Mouse (Mus musculus): ENCODE measurements around the gene Pde1c. TPM values are rescaled to one million over a fixed set of nuclear protein-coding genes. Genes with fewer than 3 reads are reported as not detected.

Pde1c gene
- polyA plus RNA-seq, 1 experiment: not detected

GRCm38 (mm10) chr6:56098427-56098826 is 470.5 kb downstream of the Pde1c start:
- TF ChIP-seq GATA1 (IDR thresholded peaks at IDR 0.05; ENCODE audit: low read length): no peak

GRCm38 (mm10) chr6:56076378-56076805 is 492.5 kb downstream of the Pde1c start:
- TF ChIP-seq GATA1 (IDR thresholded peaks at IDR 0.05; ENCODE audit: low read length): no peak

GRCm38 (mm10) chr6:56068516-56068915 is 500.4 kb downstream of the Pde1c start:
- no peak for TF ChIP-seq GATA1 (IDR thresholded peaks at IDR 0.05; ENCODE audit: low read length)

- TF ChIP-seq GATA1 (IDR thresholded peaks at IDR 0.05; ENCODE audit: low read length): no peak
Measured at GRCm38 (mm10) chr6:56066632-56067282, 502.1 kb downstream of the Pde1c start.

GRCm38 (mm10) chr6:56063736-56064135 is 505.2 kb downstream of the Pde1c start:
- no peak for TF ChIP-seq GATA1 (IDR thresholded peaks at IDR 0.05; ENCODE audit: low read length)

GRCm38 (mm10) chr6:56049104-56049503 is 519.8 kb downstream of the Pde1c start:
- no peak for TF ChIP-seq GATA1 (IDR thresholded peaks at IDR 0.05; ENCODE audit: low read length)

- TF ChIP-seq GATA1 (IDR thresholded peaks at IDR 0.05; ENCODE audit: low read length): no peak
Measured at GRCm38 (mm10) chr6:56048580-56048979, 520.3 kb downstream of the Pde1c start.

- TF ChIP-seq GATA1 (IDR thresholded peaks at IDR 0.05; ENCODE audit: low read length): no peak
Measured at GRCm38 (mm10) chr6:56044716-56045115, 524.2 kb downstream of the Pde1c start.

GRCm38 (mm10) chr6:56044270-56044669 is 524.6 kb downstream of the Pde1c start:
- TF ChIP-seq GATA1 (IDR thresholded peaks at IDR 0.05; ENCODE audit: low read length): no peak

GRCm38 (mm10) chr6:56039476-56040055 is 529.3 kb downstream of the Pde1c start:
- no peak for TF ChIP-seq GATA1 (IDR thresholded peaks at IDR 0.05; ENCODE audit: low read length)

- TF ChIP-seq GATA1 (IDR thresholded peaks at IDR 0.05; ENCODE audit: low read length): no peak
Measured at GRCm38 (mm10) chr6:56035054-56035453, 533.8 kb downstream of the Pde1c start.

GRCm38 (mm10) chr6:56032231-56032630 is 536.7 kb downstream of the Pde1c start:
- TF ChIP-seq GATA1 (IDR thresholded peaks at IDR 0.05; ENCODE audit: low read length): no peak

- no peak for TF ChIP-seq GATA1 (IDR thresholded peaks at IDR 0.05; ENCODE audit: low read length)
Measured at GRCm38 (mm10) chr6:56029986-56030385, 538.9 kb downstream of the Pde1c start.

- TF ChIP-seq GATA1 (IDR thresholded peaks at IDR 0.05; ENCODE audit: low read length): no peak
Measured at GRCm38 (mm10) chr6:56027966-56028365, 540.9 kb downstream of the Pde1c start.

GRCm38 (mm10) chr6:56027318-56027717 is 541.6 kb downstream of the Pde1c start:
- TF ChIP-seq GATA1 (IDR thresholded peaks at IDR 0.05; ENCODE audit: low read length): no peak

- TF ChIP-seq GATA1 (IDR thresholded peaks at IDR 0.05; ENCODE audit: low read length): no peak
Measured at GRCm38 (mm10) chr6:56025533-56025932, 543.4 kb downstream of the Pde1c start.

Other genes starting within 250 kb of the Pde1c start
- gene Lsm5, start 135.6 kb upstream of the Pde1c start, polyA plus RNA-seq (2012): 0.63 and 2.0 TPM in 2 replicates
- gene Avl9, start 145.8 kb upstream of the Pde1c start, polyA plus RNA-seq (2012): 8.5 and 9.8 TPM in 2 replicates
- 3.2 and 5.7 TPM in 2 replicates for gene Kbtbd2, start 228.7 kb upstream of the Pde1c start, polyA plus RNA-seq (2012)

Data from G1E-ER4 (cell line).